Mouse (Mus musculus) hindbrain, postnatal 0 days (tissue): Measurements from ENCODE around the gene Cers6. TPM values are rescaled to one million over a fixed set of nuclear protein-coding genes. Genes with fewer than 3 reads are reported as not detected.

ENCODE experiments used
- ATAC-seq: fragments of 200-750 bp; cut with Nextera tagmentation; 2 replicates; pipeline ENCODE4 v1.8.0; 2017; ENCODE audit warnings: mild to moderate bottlenecking, moderate TSS enrichment, moderate library complexity
- DNase-seq: peaks from one replicate; pipeline ENCODE4 v3.0.0-alpha.2; 2015; ENCODE audit warnings: low spot score
- H3K27ac ChIP-seq: fragments of 300-500 bp; sonication (generic); 2 replicates; pipeline ENCODE4 v1.5.1; 2014; ENCODE audit warnings: mild to moderate bottlenecking
- H3K27me3 ChIP-seq: fragments of 300-500 bp; sonication (generic); 2 replicates; pipeline ENCODE4 v1.6.1; 2014; ENCODE audit warnings: low read length, mixed read lengths; ENCODE audit not compliant: insufficient read depth
- H3K36me3 ChIP-seq: fragments of 300-500 bp; sonication (generic); 2 replicates; pipeline ENCODE4 v1.6.1; 2014; ENCODE audit warnings: low read length, mixed read lengths; ENCODE audit not compliant: insufficient read depth
- H3K4me1 ChIP-seq: fragments of 300-500 bp; sonication (generic); 2 replicates; pipeline ENCODE4 v1.6.1; 2014; ENCODE audit warnings: antibody characterized with exemption, low read length, mixed read lengths; ENCODE audit not compliant: insufficient read depth
- H3K4me2 ChIP-seq: fragments of 300-500 bp; sonication (generic); 2 replicates; pipeline ENCODE4 v1.6.1; 2014; ENCODE audit warnings: low read depth, mild to moderate bottlenecking, low read length, moderate library complexity, mixed read lengths
- H3K4me3 ChIP-seq: fragments of 300-500 bp; sonication (generic); 2 replicates; pipeline ENCODE4 v1.5.1; 2014; ENCODE audit warnings: low read length
- H3K9ac ChIP-seq: fragments of 300-500 bp; sonication (generic); replicated peaks from 2 replicates; pipeline ENCODE4 v1.6.1; 2014; ENCODE audit warnings: mild to moderate bottlenecking, low read length, moderate library complexity, mixed read lengths
- H3K9me3 ChIP-seq: fragments of 300-500 bp; sonication (generic); 2 replicates; pipeline ENCODE4 v1.6.1; 2016; ENCODE audit warnings: low read length, mixed read lengths
- CTCF ChIP-seq: IDR thresholded peaks from 2 replicates; pipeline ENCODE4 v1.5.1; 2016; ENCODE audit warnings: antibody characterized with exemption, control low read depth, low read depth
- WGBS: fragments of 180-500 bp; shearing (Covaris S2); extraction: QIAGEN DNeasy Blood & Tissue Kit; methylation state at CpG from one replicate; pipeline ENCODE4 v1.1.7; 2014; 5-methylcytosine and 5-hydroxymethylcytosine counted together
- polyA plus RNA-seq: library from polyadenylated mRNA; unstranded; fragments of >200 nt; fragmentation: Nextera tagmentation; extraction: Ambion mirVana; gene quantifications from 2 replicates; pipeline ENCODE4 v1.2.1, GENCODE M21; 2015
- total RNA-seq: library from RNA; depleted of rRNA; stranded (reverse); fragments of >200 nt; gene quantifications from 2 replicates; pipeline ENCODE4 v1.2.3, GENCODE M21; 2014; rRNA removed

Gene Cers6
- total and polyA plus RNA-seq, 2 experiments from 2014 or later: 25.8 to 58.7 TPM

DNA sequence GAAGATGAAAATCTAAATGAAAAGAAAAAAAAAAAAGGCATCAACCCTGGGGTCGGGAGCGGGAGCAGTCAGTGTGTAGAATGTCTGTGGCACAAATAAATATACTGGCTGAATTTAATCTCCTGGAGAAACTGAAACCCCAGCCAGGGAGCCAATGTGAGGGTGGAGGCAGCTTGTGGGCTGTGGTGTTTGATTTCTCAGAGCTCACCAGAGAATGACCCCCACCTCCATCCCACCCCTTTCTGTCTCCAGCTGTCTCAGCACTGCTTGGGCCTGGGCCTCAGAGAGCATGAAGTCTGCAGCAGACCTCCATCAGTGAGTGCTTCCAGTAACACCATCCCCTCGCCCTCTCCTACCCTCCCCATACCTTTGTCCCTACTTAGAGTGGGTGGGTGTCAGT lies 294.6 kb downstream of the Cers6 start:
- WGBS: 65% methylated on average over 3 of the region's 3 CpGs
- Histone ChIP-seq H3K4me1 (no peaks in the 10 kb centered on the region), H3K9ac (no peak overlapping the region), H3K27me3 (no peaks in the 10 kb centered on the region), H3K9me3 (no peaks in the 10 kb centered on the region), H3K4me3 (no peak overlapping the region), H3K4me2 (no peak overlapping the region), H3K36me3 (no peaks in the 10 kb centered on the region), H3K27ac (no peak overlapping the region)
- TF ChIP-seq CTCF: no peak
- no peak for ATAC-seq
- no peak for DNase-seq

DNA sequence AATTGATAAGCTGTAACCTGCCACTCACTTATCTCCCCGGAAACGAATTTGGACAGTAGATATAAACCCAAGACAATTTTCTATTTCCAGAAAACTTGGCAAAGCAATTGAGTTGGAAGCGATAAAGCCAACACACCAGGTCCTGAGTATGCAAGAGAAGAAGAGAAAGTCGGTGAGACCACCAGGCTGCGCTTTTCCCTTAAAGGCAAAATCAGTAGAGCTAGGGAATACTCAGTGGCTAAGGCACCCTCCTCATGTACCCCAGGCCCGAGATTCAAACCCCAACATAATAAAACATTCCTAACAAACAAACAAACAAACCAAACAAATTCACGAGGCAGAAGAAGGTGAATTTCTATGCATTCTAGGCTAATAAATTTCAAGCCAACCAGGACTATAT lies 295.0 kb downstream of the Cers6 start:
- no peak overlapping the region for H3K4me2 ChIP-seq
- H3K36me3 ChIP-seq: no peaks in the 10 kb centered on the region
- no peak for TF ChIP-seq CTCF
- no peaks in the 10 kb centered on the region for H3K4me1 ChIP-seq
- no peak overlapping the region for H3K27ac ChIP-seq
- DNase-seq (no peak), ATAC-seq (no peak)
- no peaks in the 10 kb centered on the region for H3K27me3 ChIP-seq
- H3K9me3 ChIP-seq: no peaks in the 10 kb centered on the region
- WGBS: 65% methylated on average over 7 of the region's 7 CpGs
- H3K9ac ChIP-seq: no peak overlapping the region
- H3K4me3 ChIP-seq: no peak overlapping the region

DNA sequence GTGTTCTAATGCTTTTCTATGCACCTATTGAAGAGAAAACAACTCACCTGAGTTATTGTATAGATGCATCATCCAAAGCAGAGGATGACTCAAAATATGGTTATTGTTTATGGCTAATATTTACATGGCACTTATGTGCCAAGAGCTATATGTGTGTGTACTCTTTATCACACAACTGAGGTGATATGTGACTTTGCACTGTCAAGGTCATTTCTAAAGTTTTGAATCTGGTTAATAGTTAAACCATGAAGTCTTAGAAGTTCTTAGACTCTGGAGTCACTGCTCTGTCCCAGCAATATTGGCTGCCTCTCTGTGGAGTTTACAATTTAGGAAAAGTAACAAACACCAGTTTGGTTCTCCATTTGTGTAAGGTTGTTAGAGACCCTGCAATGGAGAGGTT lies 297.7 kb downstream of the Cers6 start:
- DNase-seq (no peak), ATAC-seq (no peak)
- H3K4me2 ChIP-seq: no peak overlapping the region
- no peaks in the 10 kb centered on the region for H3K9me3 ChIP-seq
- no peaks in the 10 kb centered on the region for H3K4me1 ChIP-seq
- H3K4me3 ChIP-seq: no peak overlapping the region
- TF ChIP-seq CTCF: no peak
- no peaks in the 10 kb centered on the region for H3K36me3 ChIP-seq
- H3K27ac ChIP-seq: no peak overlapping the region
- H3K27me3 ChIP-seq: no peaks in the 10 kb centered on the region
- no peak overlapping the region for H3K9ac ChIP-seq

Other genes with a start within 250 kb of the Cers6 start
- not detected in 2 replicates for gene 4932414N04Rik, start 205.0 kb upstream of the Cers6 start, total RNA-seq
- not detected in 2 replicates for gene 4932414N04Rik, start 205.0 kb upstream of the Cers6 start, polyA plus RNA-seq